Mouse (Mus musculus) forebrain, embryonic 10.5 days (tissue): ENCODE measurements around the gene Fcna. TPM values are rescaled to one million over a fixed set of nuclear protein-coding genes. Genes with fewer than 3 reads are reported as not detected.

ENCODE experiments used
- polyA plus RNA-seq: library from polyadenylated mRNA; unstranded; fragments of >200 nt; fragmentation: Nextera tagmentation; extraction: Ambion mirVana; gene quantifications from 2 replicates; pipeline ENCODE4 v1.2.1, GENCODE M21; 2016

Gene Fcna
- polyA plus RNA-seq, 1 experiment from 2014 or later: 0.30 TPM

Other genes with a start within 250 kb of the Fcna start
- 0.11 TPM in 1 of 2 replicates, not detected in the other for gene Entpd2, start 232.2 kb downstream of the Fcna start, polyA plus RNA-seq
- gene Npdc1, start 228.7 kb downstream of the Fcna start, polyA plus RNA-seq: 53.4 and 62.2 TPM in 2 replicates
- not detected in 2 replicates for gene Fut7, start 204.8 kb downstream of the Fcna start, polyA plus RNA-seq
- gene Abca2, start 199.3 kb downstream of the Fcna start, polyA plus RNA-seq: 8.8 and 9.0 TPM in 2 replicates
- gene Clic3, start 171.2 kb downstream of the Fcna start, polyA plus RNA-seq: 0.57 TPM in 2 replicates
- gene Paxx, start 166.9 kb downstream of the Fcna start, polyA plus RNA-seq: 12.4 and 15.5 TPM in 2 replicates
- 0.31 TPM in 1 of 2 replicates, not detected in the other for gene Ptgds, start 158.0 kb downstream of the Fcna start, polyA plus RNA-seq
- gene Lcn12, start 134.1 kb downstream of the Fcna start, polyA plus RNA-seq: not detected in 2 replicates
- 90.7 and 93.9 TPM in 2 replicates for gene Fbxw5, start 127.3 kb downstream of the Fcna start, polyA plus RNA-seq
- 6.3 and 7.2 TPM in 2 replicates for gene C8g, start 126.3 kb downstream of the Fcna start, polyA plus RNA-seq
- gene Traf2, start 81.1 kb downstream of the Fcna start, polyA plus RNA-seq: 40.2 and 42.6 TPM in 2 replicates
- gene Edf1, start 70.2 kb downstream of the Fcna start, polyA plus RNA-seq: 337 and 341 TPM in 2 replicates
- 5.0 and 7.0 TPM in 2 replicates for gene Mamdc4, start 53.2 kb downstream of the Fcna start, polyA plus RNA-seq
- gene Phpt1, start 52.8 kb downstream of the Fcna start, polyA plus RNA-seq: 162 and 165 TPM in 2 replicates
- 0.02 TPM in 1 of 2 replicates, not detected in the other for gene Ajm1, start 46.3 kb downstream of the Fcna start, polyA plus RNA-seq
- 78.3 and 80.8 TPM in 2 replicates for gene Rabl6, start 19.5 kb downstream of the Fcna start, polyA plus RNA-seq
- gene Ccdc183, start 10.4 kb downstream of the Fcna start, polyA plus RNA-seq: 0.09 TPM in 2 replicates
- gene Tmem141, start 6.0 kb downstream of the Fcna start, polyA plus RNA-seq: 16.4 and 17.9 TPM in 2 replicates
- gene Lcn8, start 25.1 kb upstream of the Fcna start, polyA plus RNA-seq: not detected in 2 replicates
- not detected in 2 replicates for gene Lcn5, start 29.9 kb upstream of the Fcna start, polyA plus RNA-seq
- not detected in 2 replicates for gene Lcn6, start 48.8 kb upstream of the Fcna start, polyA plus RNA-seq
- gene Lcn10, start 54.7 kb upstream of the Fcna start, polyA plus RNA-seq: not detected in 2 replicates
- gene Obp2a, start 72.0 kb upstream of the Fcna start, polyA plus RNA-seq: not detected in 2 replicates
- gene Bmyc, start 78.7 kb upstream of the Fcna start, polyA plus RNA-seq: 75.6 and 76.1 TPM in 2 replicates
- gene Obp2b, start 109.0 kb upstream of the Fcna start, polyA plus RNA-seq: not detected in 2 replicates
- not detected in 2 replicates for gene Lcn3, start 137.5 kb upstream of the Fcna start, polyA plus RNA-seq
- gene Lcn11, start 149.0 kb upstream of the Fcna start, polyA plus RNA-seq: not detected in 2 replicates
- gene Gm13539, start 154.2 kb upstream of the Fcna start, polyA plus RNA-seq: not detected in 2 replicates
- gene Glt6d1, start 187.8 kb upstream of the Fcna start, polyA plus RNA-seq: not detected in 2 replicates
- gene Lcn9, start 195.1 kb upstream of the Fcna start, polyA plus RNA-seq: not detected in 2 replicates
- gene Sohlh1, start 219.2 kb upstream of the Fcna start, polyA plus RNA-seq: not detected in 2 replicates
- gene Kcnt1, start 235.7 kb upstream of the Fcna start, polyA plus RNA-seq: 0.40 and 1.4 TPM in 2 replicates